Mouse (Mus musculus): ENCODE measurements around the gene Bglap2. TPM values are rescaled to one million over a fixed set of nuclear protein-coding genes. Genes with fewer than 3 reads are reported as not detected.
"Not testable (repeated sequence)": the region's sequence is repeated elsewhere in the genome, so short reads cannot be mapped to it uniquely, and the experiment has no call there.

Bglap2 gene
- polyA plus RNA-seq, 1 experiment from 2014 or later: not detected

GRCm38 (mm10) chr3:88409741-88410644 is 31.5 kb upstream of the Bglap2 start, which contains the start of gene Pmf1:
Pmf1 (minus strand) TSS chr3:88410331.
- DNase-seq (ENCODE audit: low spot score): peak; percentile 97
- Histone ChIP-seq H3K36me3 (peaks cover 37% of the 10 kb centered on the region), H3K27ac (peak within 1 kb of the TSS; percentile 97), H3K27me3 (ENCODE audit: insufficient read depth, poor library complexity, severe bottlenecking) (no peaks in the 10 kb centered on the region), H3K4me3 (peak within 1 kb of the TSS; percentile 71), H3K9me3 (no peaks in the 10 kb centered on the region), H3K4me1 (peaks cover 42% of the 10 kb centered on the region)
- WGBS: under 1% methylated on average over 54 of the region's 54 CpGs

- Histone ChIP-seq H3K9me3 (no peaks in the 10 kb centered on the region), H3K36me3 (peaks cover 34% of the 10 kb centered on the region), H3K27me3 (ENCODE audit: insufficient read depth, poor library complexity, severe bottlenecking) (no peaks in the 10 kb centered on the region), H3K4me1 (peaks cover 42% of the 10 kb centered on the region), H3K27ac (peak overlapping the region; percentile 97), H3K4me3 (peak overlapping the region; percentile 71)
- no peak for DNase-seq (ENCODE audit: low spot score)
- whole genome bisulfite sequencing: 72% methylated on average over 5 of the region's 5 CpGs
Observed at GRCm38 (mm10) chr3:88408953-88409352, 30.5 kb upstream of the Bglap2 start.

GRCm38 (mm10) chr3:88407529-88407928 is 29.0 kb upstream of the Bglap2 start:
- no peak overlapping the region for H3K27ac ChIP-seq
- peaks cover 42% of the 10 kb centered on the region for H3K4me1 ChIP-seq
- no peak overlapping the region for H3K4me3 ChIP-seq
- H3K27me3 ChIP-seq (ENCODE audit: insufficient read depth, poor library complexity, severe bottlenecking): no peaks in the 10 kb centered on the region
- no peaks in the 10 kb centered on the region for H3K9me3 ChIP-seq
- H3K36me3 ChIP-seq: peaks cover 29% of the 10 kb centered on the region
- DNase-seq (ENCODE audit: low spot score): peak; percentile 71
- 58% methylated on average over 7 of the region's 7 CpGs for WGBS

DNA sequence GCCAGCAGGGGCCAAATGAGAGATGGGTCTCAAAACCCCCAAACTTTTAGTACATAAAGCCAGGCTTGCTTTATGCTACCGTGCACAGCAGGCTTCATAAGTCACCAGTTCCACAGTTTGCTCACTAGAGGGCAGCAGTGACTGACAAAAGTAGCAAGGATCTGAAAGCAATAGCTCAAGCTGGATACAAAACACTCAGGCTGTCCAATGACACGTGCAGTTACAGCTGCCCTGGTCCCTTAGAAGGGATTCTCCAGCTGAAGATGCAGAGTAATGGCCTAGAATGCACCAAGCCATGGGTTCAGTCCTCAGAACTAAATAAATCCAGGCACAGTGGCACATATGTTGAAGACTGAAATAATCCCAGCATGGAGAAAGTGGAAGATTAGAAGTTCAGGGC is 28.6 kb upstream of the Bglap2 start:
- H3K4me3 ChIP-seq: no peak overlapping the region

DNA sequence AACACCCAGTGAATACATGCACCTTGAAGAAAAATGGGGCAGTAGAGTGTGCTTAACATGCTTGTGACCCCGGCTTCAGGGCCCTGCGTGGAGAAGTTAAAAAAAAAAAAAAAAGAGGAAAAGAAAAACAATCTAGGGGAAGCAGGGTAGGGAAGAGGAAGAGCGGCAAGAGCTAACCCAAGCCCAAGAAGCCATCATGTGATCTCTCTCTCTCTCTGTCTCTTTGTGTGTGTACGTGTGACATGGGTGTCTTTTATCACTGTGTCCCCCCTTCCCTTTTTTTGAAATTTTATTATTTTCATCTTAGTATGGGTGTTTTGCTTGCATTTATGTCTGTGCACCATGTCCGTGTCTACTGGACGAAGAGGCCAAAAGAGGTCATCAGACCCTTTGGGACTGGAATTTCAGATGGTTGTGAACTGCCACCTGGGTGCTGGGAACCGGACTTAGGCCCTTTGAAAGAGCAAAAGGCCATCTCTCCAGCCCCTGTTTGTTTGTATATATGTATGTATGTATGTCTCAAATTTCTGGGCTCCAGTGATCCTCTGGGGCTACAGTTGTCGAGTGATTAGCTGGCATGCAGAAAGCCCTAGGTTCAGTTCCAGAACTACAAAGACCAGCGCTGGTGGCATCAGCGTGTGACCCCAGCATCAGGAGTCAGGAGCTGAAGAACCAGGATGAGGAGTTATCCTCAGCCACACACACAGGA is 25.2 kb upstream of the Bglap2 start:
- H3K36me3 ChIP-seq: peaks cover 42% of the 10 kb centered on the region
- WGBS: 93% methylated on average over 10 of the region's 10 CpGs

More for the DNA sequence above, 28.6 kb upstream of the Bglap2 start:
- no peak overlapping the region for H3K27ac ChIP-seq
- peaks cover 29% of the 10 kb centered on the region for H3K36me3 ChIP-seq
- peak; percentile 90 for DNase-seq (ENCODE audit: low spot score)
- WGBS: 2% methylated on average over 2 of the region's 2 CpGs
- no peaks in the 10 kb centered on the region for H3K27me3 ChIP-seq (ENCODE audit: insufficient read depth, poor library complexity, severe bottlenecking)
- H3K9me3 ChIP-seq: no peaks in the 10 kb centered on the region
- peaks cover 40% of the 10 kb centered on the region for H3K4me1 ChIP-seq

GRCm38 (mm10) chr3:88398666-88399065 is 20.2 kb upstream of the Bglap2 start:
- WGBS: 91% methylated on average over 2 of the region's 2 CpGs
- peaks cover 81% of the 10 kb centered on the region for H3K36me3 ChIP-seq
- no peak for DNase-seq (ENCODE audit: low spot score)

More for the DNA sequence above, 25.2 kb upstream of the Bglap2 start:
- DNase-seq (ENCODE audit: low spot score): peak; percentile 66
- no peaks in the 10 kb centered on the region for H3K27me3 ChIP-seq (ENCODE audit: insufficient read depth, poor library complexity, severe bottlenecking)
- H3K4me1 ChIP-seq: peaks cover 19% of the 10 kb centered on the region
- no peak overlapping the region for H3K27ac ChIP-seq
- H3K4me3 ChIP-seq: no peak overlapping the region
- no peaks in the 10 kb centered on the region for H3K9me3 ChIP-seq

GRCm38 (mm10) chr3:88395742-88396141 is 17.2 kb upstream of the Bglap2 start:
- 82% methylated on average over 8 of the region's 8 CpGs for WGBS
- no peaks in the 10 kb centered on the region for H3K27me3 ChIP-seq (ENCODE audit: insufficient read depth, poor library complexity, severe bottlenecking)
- no peak overlapping the region for H3K4me3 ChIP-seq
- peaks cover 5% of the 10 kb centered on the region for H3K4me1 ChIP-seq
- H3K36me3 ChIP-seq: peaks cover 80% of the 10 kb centered on the region
- H3K27ac ChIP-seq: no peak overlapping the region
- peak; percentile 68 for DNase-seq (ENCODE audit: low spot score)
- no peaks in the 10 kb centered on the region for H3K9me3 ChIP-seq

More at GRCm38 (mm10) chr3:88398666-88399065, 20.2 kb upstream of the Bglap2 start:
- H3K27ac ChIP-seq: no peak overlapping the region
- H3K4me1 ChIP-seq: peaks cover 5% of the 10 kb centered on the region; the same call in 1 of the 2 replicates
- no peak overlapping the region for H3K4me3 ChIP-seq
- H3K9me3 ChIP-seq: no peaks in the 10 kb centered on the region
- no peaks in the 10 kb centered on the region for H3K27me3 ChIP-seq (ENCODE audit: insufficient read depth, poor library complexity, severe bottlenecking)

DNA sequence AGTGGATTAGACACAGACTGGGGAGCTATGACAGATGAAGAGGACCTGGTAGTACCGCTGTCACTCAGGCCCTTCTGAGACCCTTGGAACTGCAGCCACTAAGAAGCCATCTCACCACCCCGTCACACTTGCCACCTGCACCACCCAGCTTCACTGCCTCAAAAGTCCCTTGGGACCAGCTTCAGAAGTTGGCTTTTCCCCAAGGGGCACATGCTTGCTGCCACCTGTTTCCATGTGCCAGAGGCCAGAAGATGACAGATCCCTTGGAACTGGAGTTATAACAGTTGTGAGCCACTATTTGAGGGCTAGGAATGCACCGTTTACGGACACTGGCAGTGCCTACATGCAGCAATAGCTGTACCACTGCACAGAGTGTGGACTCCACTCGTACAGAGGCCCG is 16.8 kb upstream of the Bglap2 start:
- peak; percentile 68 for DNase-seq (ENCODE audit: low spot score)
- Histone ChIP-seq H3K36me3 (peaks cover 82% of the 10 kb centered on the region), H3K4me3 (no peak overlapping the region), H3K9me3 (no peaks in the 10 kb centered on the region), H3K27me3 (ENCODE audit: insufficient read depth, poor library complexity, severe bottlenecking) (no peaks in the 10 kb centered on the region), H3K27ac (no peak overlapping the region), H3K4me1 (peaks cover 5% of the 10 kb centered on the region)
- 95% methylated on average over 6 of the region's 6 CpGs for WGBS

DNA sequence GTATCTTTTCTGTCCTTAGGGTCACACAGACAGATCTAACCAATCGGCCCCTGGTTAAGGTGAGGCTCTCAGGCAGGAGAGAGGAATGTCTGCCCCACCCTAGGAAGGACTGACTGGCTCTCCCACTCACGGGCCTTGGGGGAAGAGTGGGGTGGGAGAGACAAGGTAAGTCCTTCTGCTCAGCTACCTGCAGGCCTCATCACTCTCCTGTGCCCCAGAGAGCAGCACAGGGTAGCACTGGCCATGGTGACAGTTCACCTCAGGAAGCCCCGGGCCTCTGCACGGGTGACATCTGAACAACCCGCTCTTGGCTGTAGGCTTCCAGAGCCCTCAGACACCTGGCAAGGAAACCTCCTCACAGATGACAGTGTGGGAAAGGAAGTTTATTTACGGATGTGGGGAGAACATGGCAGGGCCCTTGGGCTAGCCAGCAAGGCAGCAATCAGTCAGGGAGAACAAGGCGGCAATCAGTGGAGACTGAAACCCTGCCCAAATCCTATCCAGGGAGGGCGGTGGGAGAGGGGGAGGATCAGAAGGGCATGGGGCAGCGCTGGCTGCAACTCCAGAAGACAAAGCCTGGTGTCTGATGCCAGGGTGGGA is 15.4 kb upstream of the Bglap2 start:
- peak; percentile 73 for DNase-seq (ENCODE audit: low spot score)
- no peak overlapping the region for H3K4me3 ChIP-seq
- peaks cover 75% of the 10 kb centered on the region for H3K36me3 ChIP-seq
- H3K27ac ChIP-seq: no peak overlapping the region
- no peaks in the 10 kb centered on the region for H3K27me3 ChIP-seq (ENCODE audit: insufficient read depth, poor library complexity, severe bottlenecking)
- no peaks in the 10 kb centered on the region for H3K9me3 ChIP-seq
- H3K4me1 ChIP-seq: peaks cover 5% of the 10 kb centered on the region
- WGBS: 93% methylated on average over 9 of the region's 9 CpGs

DNA sequence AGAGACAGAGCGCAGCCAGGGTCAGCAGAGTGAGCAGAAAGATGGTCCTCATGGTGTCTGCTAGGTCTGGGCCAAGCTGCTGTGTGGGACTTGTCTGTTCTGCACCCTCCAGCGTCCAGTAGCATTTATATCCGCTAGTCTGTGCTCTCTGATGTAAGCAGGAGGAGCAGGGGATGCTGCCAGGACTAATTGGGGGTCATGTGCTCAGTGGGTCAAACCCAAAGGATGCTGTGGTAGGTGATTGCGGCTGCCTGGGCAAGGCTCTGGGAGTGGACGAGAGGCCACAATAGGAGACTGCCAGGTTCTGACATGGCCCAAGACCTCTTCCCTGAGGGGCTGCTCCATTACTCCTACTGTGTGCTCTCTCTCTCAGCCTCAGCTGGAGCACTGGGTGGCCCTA is 5.9 kb upstream of the Bglap2 start, which contains the start of gene Bglap:
TSS of gene Bglap (minus strand) at position 101 of the 400 bp plus-strand sequence.
- WGBS: 75% methylated on average over 5 of the region's 5 CpGs
- peaks cover 6% of the 10 kb centered on the region for H3K4me1 ChIP-seq
- H3K36me3 ChIP-seq: 0 out of 2 replicates have a peak, but pooled peaks cover 2% of the 10 kb centered on the region
- H3K27ac ChIP-seq: no peak within 1 kb of the TSS
- H3K4me3 ChIP-seq: no peak within 1 kb of the TSS
- no peaks in the 10 kb centered on the region for H3K9me3 ChIP-seq
- H3K27me3 ChIP-seq (ENCODE audit: insufficient read depth, poor library complexity, severe bottlenecking): no peaks in the 10 kb centered on the region
- DNase-seq (ENCODE audit: low spot score): peak; percentile 72

GRCm38 (mm10) chr3:88382383-88382782 is 3.9 kb upstream of the Bglap2 start:
- not testable (repeated sequence) for DNase-seq (ENCODE audit: low spot score); H3K4me3 ChIP-seq; H3K9me3 ChIP-seq; H3K4me1 ChIP-seq; H3K27me3 ChIP-seq (ENCODE audit: insufficient read depth, poor library complexity, severe bottlenecking); H3K36me3 ChIP-seq; H3K27ac ChIP-seq
- 37% methylated on average over 3 of the region's 7 CpGs for WGBS

- not testable (repeated sequence) for H3K27ac ChIP-seq; H3K9me3 ChIP-seq; H3K4me1 ChIP-seq; H3K27me3 ChIP-seq (ENCODE audit: insufficient read depth, poor library complexity, severe bottlenecking); H3K36me3 ChIP-seq
- DNase-seq (ENCODE audit: low spot score): peak; percentile 68
- WGBS: 10% methylated on average over 19 of the region's 22 CpGs
- peak overlapping the region; percentile 36 for H3K4me3 ChIP-seq
Observed at GRCm38 (mm10) chr3:88381389-88382315, 3.2 kb upstream of the Bglap2 start.

Data from heart, embryonic 10.5 days (tissue).